Mouse (Mus musculus): ENCODE data around the gene Fam186a. TPM values are rescaled to one million over a fixed set of nuclear protein-coding genes. Genes with fewer than 3 reads are reported as not detected.

Gene Fam186a
- total RNA-seq, 2 experiments from 2014 or later, result not detected

DNA sequence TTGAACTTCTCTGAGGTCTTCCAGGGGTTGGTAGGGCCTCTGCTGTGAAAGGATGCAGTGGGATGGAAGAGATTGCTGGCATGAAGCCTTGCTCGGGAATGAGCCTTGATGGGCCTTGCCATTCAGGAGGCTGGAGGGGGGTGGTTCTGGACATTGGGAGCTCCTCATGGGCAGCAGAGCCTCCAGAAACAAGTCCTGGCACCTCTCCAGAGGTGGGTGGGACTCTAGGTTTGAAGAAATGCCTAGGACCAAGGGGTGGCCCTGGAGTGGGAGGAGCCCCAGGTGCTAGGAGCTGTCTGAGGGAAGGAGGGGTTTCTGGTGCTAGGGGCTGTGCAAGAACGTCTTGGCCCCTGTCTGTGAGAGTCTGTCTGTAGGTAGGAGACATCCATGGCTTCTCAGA, 26.4 kb downstream of the Fam186a start:
- DNase-seq (ENCODE audit: extremely low spot score in 1 of 2, low spot score in 2 of 2), result peak in 1 of 2 experiments; percentile 37
- intact Hi-C loops (cut with DNase I), result no loop called here

DNA sequence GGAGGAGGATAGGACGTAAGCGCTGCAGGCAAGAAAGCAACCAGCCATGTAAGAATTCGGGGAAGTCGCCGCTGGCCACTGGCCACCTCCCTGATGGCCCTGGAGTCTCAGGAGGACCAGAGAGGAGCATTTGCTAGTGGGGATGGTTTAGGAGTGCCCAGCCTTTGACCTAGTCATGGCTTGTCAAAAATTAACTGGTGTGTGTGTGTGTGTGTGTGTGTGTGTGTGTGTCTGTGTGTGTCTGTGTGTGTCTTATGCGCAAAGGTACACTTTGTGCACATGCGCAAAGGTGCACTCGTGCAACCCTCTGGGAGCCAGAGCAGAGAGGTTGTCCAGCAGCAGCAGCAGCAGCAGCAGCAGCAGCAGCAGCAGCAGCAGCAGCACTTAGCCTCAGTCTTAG, 29.0 kb downstream of the Fam186a start:
- intact Hi-C loops (cut with DNase I), result no loop called here
- no peak for DNase-seq (ENCODE audit: extremely low spot score in 1 of 2, low spot score in 2 of 2)

DNA sequence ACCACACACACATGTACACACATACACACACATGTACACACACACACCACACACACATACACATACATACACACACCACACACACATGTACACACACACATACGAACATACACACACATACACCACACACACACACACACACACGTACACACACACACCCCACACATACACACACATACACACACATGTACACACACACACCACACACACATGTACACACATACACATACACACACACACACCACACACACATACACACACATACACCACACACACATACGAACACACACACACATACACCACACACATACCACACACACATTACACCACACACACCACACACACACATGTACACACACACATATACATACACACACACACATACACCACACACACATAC, 30.2 kb downstream of the Fam186a start:
- DNase-seq (ENCODE audit: extremely low spot score in 1 of 2, low spot score in 2 of 2), result no peak
- intact Hi-C loops (cut with DNase I), result no loop called here

DNA sequence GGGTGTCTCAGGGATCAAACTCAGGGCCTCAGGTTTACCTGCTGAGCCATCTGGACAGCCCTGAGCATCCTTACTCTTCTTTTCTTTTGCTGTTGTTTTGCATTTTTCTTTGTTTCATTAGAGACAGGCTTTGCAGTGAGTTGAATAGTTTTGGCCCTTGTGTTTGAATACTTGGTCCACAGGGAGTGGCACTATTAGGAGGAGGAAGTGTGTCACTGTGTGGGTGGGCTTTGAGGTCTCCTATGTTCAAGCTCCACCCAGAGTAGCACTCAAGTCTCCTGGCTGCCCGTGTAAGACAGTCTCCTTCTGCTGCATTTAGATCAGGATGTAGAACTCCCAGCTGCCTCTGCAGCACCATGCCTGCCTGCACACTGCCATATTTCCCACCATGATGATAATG, 32.4 kb downstream of the Fam186a start:
- DNase-seq (ENCODE audit: extremely low spot score in 1 of 2, low spot score in 2 of 2), result no peak
- intact Hi-C loops (cut with DNase I), result no loop called here

DNA sequence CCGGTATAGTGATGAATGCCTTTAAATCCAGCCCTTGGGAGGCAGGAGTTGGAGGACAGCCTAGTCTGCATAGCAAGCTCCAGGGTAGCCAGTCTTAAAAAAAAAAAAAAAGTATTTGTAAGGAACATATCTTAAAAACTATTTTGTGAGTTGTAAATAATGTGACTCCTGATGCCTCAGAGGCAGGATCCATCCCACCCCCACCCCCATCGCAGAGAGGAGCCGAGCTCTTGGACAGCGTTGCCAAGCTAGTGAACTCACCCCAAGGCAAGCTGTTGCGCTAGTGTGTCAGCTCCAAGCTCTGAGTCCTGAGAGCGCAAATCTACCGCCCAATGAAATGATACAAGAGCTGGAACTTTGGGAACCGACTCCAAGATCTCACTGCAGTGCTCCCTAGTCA, 35.6 kb downstream of the Fam186a start:
- intact Hi-C loops (cut with DNase I), result no loop called here
- no peak for DNase-seq (ENCODE audit: extremely low spot score in 1 of 2, low spot score in 2 of 2)

DNA sequence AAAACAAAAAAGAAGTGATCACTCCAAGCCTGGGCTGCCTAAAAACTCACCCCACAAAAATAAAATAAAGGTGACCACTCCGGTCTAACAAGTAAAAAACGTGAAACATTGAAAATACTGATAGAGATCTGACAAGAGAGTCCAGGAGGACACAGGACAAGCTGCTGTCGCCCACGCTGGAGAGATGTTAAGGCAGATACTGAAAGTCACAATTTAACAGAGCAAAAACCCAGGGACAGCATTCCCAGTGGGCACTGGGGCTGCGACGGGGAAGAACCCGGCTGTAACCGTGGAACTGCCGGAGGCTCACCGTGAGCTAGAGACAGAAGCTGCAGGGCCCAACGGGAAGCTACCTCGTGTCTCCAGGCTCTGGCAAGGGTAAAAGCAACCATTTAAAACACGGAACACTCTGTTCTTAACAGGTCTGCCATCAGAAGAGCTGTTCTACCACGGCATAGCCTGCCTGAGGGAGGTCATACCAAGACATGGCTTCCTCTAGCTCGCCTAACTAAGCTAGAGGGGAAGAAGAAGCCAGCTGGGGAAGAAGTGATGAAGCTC, 47.2 kb downstream of the Fam186a start:
- intact Hi-C loops (cut with DNase I), result no loop called here

DNA sequence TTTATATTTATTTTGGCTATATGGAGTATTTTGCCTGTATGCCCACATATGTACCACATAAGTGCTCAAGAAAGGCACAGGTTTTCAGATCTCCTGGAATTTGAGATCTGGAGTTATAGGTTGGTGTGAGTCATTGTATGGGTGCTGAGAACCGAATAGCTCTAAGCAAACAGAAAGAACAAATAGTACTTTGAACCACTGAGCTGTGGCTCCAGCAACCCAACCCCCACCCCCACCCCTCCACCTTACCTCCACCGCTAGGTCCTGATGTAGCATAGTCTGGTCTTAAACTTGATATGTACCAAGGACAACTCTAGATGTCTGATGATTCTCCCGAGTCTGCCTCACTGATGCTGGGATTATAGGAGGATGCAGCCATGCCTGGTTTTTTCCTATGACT, 49.6 kb downstream of the Fam186a start:
- no peak for DNase-seq (ENCODE audit: extremely low spot score in 1 of 2, low spot score in 2 of 2)
- intact Hi-C loops (cut with DNase I), result no loop called here

More for the DNA sequence above, 47.2 kb downstream of the Fam186a start:
- no peak for DNase-seq (ENCODE audit: extremely low spot score in 1 of 2, low spot score in 2 of 2)

DNA sequence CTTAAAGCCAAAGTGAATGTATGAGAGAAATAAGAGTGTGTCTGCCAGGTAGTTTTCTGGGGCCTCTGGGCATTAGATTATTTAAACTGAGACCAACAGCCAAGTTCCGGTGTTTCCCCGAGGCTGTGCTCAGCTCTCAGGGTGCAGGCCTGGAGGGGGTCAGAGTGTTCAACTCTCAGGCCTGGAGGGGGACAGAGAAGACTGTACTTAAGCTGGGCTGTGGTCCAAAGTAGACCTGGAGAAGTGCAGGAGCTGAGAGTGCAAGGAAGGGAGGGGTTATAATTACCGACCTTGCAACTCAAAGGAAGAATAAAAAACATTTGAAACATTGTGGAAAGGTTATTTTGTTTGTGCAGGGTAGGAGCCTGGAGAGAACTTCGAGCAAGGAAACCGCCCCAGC, 52.2 kb downstream of the Fam186a start:
- DNase-seq (ENCODE audit: extremely low spot score in 1 of 2, low spot score in 2 of 2), result no peak
- intact Hi-C loops (cut with DNase I), result no loop called here

DNA sequence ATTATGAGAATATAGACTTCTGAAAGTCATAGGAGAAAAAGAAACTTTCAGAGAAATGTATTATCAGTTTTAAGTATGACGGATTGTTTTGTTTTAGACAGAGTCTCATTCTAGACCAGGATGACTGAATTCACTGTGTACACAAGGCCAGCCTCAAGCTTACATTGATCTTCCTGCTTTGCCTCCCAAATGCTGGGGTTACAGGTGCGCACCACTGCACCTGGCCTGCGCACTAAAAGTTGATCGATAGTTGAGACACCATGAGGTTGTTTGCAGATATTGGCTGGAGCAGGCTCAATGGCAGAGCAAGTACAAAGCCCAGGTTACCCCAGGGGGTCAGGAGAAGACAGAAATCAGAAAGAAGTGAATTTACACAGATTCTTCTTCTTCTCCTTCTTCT, 55.1 kb downstream of the Fam186a start:
- intact Hi-C loops (cut with DNase I), result no loop called here
- no peak for DNase-seq (ENCODE audit: extremely low spot score in 1 of 2, low spot score in 2 of 2)

DNA sequence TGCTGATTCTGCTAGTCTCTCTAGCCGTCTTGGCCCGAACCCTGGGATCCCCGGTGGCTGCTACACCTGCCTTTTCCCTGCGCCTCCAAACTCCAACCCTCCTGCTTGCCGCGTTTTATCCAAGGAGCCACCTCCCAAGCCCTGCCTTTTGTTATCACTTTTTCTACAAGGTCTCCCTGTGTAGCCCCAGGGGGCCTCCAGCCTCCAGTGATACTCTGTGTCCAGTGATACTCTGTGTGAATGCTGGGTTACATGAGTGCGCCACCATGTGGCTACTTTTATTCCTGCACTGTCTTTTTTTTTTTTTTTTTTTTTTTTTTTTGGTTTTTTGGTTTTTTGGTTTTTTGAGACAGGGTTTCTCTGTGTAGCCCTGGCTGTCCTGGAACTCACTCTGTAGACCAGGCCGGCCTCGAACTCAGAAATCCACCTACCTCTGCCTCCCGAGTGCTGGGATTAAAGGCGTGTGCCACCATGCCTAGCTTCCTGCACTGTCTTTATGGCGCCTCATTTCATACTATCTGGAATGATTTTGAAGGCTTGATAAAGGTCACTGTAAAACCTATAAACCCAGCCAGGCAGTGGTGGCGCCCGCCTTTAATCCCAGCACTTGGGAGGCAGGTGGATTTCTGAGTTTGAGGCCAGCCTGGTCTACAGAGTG, 57.4 kb downstream of the Fam186a start:
- DNase-seq (ENCODE audit: extremely low spot score in 1 of 2, low spot score in 2 of 2), result peak in 1 of 2 experiments; percentile 38
- intact Hi-C loops (cut with DNase I), result loop anchor here (5.0 to 10.0 kb wide), 4 partner anchors 65 to 415 kb away; partner anchors contain the start of gene Cox14

DNA sequence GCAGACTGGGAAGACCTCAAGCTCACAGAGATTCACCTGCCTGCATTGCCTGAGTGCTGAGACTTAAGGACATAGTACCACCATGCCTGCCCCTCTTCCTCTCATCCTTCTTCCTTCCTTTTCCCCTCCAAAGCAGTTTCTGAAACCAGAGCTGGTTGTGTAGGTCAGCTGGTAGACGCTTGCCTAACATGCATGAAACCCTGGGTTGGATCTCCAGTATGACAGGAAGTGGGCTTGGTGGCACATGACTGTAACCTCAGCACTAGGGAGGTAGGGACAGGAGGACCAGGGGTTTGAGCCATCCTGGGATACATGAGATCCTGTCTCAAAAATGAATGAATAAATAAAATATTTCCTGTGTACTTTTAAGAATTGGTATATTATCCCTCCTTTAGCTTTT, 59.3 kb downstream of the Fam186a start:
- no peak for DNase-seq (ENCODE audit: extremely low spot score in 1 of 2, low spot score in 2 of 2)
- intact Hi-C loops (cut with DNase I), result loop anchor here (5.0 to 10.0 kb wide), 4 partner anchors 63 to 413 kb away; partner anchors contain the start of gene Cox14

DNA sequence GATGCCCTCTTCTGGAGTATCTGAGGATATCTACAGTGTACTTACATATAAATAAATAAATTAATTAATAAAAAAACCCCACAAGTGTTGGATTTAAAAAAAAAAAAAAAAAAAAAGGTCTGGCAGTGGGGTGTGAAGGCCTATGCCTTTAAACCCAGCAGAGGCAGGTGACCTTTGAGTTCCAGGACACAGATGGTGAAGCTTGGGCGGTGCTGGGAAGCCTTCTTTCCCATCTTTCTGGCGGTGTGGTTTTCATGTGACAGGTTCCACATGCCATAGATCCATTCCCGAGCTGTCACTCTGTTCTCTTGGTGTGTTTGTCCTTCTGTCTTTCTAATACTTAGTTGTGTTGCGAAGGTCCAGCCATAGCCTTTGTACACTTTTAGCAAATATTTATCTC, 59.8 kb downstream of the Fam186a start:
- intact Hi-C loops (cut with DNase I), result loop anchor here (5.0 to 10.0 kb wide), 4 partner anchors 62 to 412 kb away; partner anchors contain the start of gene Cox14
- no peak for DNase-seq (ENCODE audit: extremely low spot score in 1 of 2, low spot score in 2 of 2)

DNA sequence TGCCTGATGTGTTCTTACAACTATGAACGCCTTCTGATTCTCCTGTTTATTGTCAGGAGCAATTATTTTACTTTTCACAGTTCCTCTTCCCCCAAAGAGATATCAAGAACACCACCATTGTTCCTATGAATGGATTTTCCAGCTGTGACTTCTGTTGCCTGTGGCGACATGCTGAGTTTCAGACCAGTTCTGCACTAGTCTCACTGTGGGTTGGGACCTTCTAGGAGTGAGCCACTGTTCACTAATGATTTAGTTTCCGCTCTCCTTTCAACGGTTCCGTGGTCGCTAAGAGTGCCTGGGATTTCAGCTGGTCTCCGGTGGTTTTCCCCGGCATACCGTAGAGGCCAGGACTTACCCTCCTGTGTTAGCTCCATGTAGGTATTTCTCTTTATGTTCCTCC, 62.0 kb downstream of the Fam186a start:
- no peak for DNase-seq (ENCODE audit: extremely low spot score in 1 of 2, low spot score in 2 of 2)
- intact Hi-C loops (cut with DNase I), result loop anchor here (5.0 to 10.0 kb wide), 4 partner anchors 60 to 410 kb away; partner anchors contain the start of gene Cox14

DNA sequence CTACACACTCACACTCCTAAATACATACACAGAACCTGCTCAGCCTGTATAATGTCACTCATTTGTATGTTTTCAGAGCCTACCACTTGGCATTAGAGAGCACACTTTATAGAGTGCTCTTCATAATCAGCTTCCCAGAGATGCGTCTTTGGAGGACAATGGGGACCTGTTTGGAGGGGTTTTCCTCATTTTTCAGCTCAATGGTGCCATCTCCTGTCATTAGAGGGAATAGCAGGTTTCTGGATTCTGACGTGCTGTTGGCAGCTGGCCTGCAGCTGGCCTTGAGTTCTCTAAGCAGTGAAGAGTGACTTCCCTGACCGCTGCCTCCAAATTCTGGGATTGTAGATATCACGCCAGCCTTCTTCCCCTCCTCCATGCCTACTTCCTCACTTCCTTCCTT, 62.5 kb downstream of the Fam186a start:
- DNase-seq (ENCODE audit: extremely low spot score in 1 of 2, low spot score in 2 of 2), result peak; percentile 54 to 56
- intact Hi-C loops (cut with DNase I), result loop anchor here (10.0 kb wide), 3 partner anchors 60 to 410 kb away; partner anchors contain the start of gene Cox14

DNA sequence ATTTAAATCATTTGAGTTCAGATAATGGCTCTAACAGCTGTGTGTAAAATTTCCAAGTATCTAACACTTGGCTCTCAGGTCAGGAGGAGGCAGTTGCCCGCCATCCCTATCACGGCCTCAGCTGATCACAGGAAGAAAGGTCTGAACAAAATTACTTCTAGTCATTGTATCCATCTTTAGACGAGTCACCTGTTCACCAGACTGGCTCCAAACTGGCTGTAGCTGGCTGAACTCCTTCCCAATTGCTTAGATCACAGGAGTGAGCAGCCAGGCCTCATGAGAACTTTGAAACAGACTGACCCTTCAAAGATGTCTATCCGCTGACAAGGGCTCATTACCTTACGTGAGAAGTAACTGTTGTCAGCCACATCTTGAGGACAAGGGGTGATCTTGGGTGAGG, 63.6 kb downstream of the Fam186a start:
- intact Hi-C loops (cut with DNase I), result loop anchor here (10.0 kb wide), 3 partner anchors 58 to 408 kb away; partner anchors contain the start of gene Cox14
- no peak for DNase-seq (ENCODE audit: extremely low spot score in 1 of 2, low spot score in 2 of 2)

DNA sequence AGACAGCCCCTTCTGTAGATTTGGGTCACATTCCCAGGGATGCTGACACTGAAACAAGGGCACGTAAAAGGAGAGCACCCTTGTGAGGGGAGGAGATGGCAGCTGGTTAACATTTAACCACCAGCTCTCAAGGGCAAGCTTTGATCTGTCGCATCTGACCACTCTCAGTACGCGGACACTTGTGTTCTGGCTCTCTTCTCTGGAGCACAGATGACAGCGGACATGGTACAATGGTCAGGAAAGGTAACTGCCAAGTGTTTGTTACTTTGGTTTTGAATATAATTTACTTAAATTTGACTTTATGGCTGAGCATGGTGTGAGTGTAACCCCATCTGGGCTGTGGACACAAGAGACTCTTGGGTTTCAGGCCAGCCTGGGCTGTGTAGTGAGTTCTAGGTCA, 64.1 kb downstream of the Fam186a start:
- intact Hi-C loops (cut with DNase I), result loop anchor here (10.0 kb wide), 3 partner anchors 58 to 408 kb away; partner anchors contain the start of gene Cox14
- DNase-seq (ENCODE audit: extremely low spot score in 1 of 2, low spot score in 2 of 2), result no peak

DNA sequence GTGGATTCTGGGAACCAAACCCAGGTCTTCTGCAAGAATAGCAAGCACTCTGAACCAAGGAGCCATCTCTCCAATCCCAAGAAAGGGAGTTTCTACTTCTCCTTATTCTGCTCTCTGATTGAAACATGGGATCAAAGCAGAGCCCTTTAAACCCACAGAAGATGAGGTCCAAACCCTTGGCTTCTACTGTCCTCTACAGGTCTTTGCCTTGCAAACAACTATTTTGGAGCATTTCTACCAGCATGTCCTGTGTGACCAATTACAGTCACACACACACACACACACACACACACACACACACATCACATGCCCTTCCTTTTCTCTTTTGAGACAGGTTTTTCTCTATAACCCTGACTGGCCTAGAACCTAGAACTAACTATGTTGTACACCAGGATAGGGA, 70.2 kb downstream of the Fam186a start:
- intact Hi-C loops (cut with DNase I), result no loop called here
- no peak for DNase-seq (ENCODE audit: extremely low spot score in 1 of 2, low spot score in 2 of 2)

DNA sequence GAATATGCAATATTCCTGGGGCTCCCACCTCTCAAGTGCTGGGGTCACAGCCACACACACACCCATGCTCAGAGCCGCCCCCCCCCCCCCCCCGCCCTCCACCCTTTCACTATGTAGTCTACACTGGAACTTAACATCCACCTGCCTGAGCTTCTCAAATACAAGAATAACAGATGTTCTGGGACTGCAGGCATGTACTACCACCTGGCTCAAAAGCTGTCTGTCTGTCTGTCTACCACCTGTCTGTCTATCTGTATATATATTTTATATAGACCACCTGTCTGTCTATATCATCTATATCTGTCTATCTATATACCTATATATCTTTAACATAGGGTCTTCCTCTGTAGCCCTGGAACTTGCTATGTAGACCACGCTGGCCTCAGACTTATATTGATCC, 75.5 kb downstream of the Fam186a start:
- intact Hi-C loops (cut with DNase I), result no loop called here
- no peak for DNase-seq (ENCODE audit: extremely low spot score in 1 of 2, low spot score in 2 of 2)

DNA sequence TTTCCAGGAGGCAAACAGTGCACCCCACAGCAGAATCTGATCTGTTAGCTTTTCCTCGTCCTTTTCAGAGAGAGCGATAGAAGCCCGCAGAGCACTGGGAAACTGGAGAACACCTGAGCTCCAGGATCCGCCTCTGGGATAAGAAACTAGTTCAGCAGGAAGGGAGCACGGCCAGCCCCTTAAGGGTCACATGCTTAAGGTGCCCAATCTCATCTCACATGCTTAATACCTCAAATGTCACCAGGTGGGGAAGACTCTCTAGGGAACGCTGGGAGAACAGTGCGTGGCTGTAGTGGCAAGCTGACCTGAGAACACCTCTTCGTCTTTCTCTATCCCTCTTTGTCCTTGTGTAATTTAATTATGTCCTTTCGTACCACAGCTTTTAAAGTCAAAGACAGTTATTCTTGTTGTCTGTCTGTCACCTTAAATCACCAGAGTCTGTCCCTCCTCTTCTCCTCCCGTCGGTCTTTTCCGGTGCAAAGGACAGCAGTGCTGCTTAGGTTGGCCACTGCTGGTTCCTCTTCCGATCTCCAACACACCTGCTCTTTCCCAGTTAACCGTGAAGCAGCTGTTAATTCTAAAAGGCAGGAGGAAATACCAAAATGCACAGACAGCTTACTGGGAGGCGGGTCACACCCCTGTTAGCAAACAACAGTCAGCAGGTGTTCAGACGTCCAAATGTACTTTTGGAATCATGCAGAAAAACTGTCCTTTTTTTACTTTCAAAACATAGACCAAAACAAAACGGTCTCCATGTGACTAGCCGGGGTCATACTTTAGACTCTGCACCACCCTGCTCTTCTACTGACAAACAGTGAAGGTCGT, 76.2 kb downstream of the Fam186a start:
- intact Hi-C loops (cut with DNase I), result no loop called here
- no peak for DNase-seq (ENCODE audit: extremely low spot score in 1 of 2, low spot score in 2 of 2)
